Mouse (Mus musculus): ENCODE measurements around the gene Traf3ip1. TPM values are rescaled to one million over a fixed set of nuclear protein-coding genes. Genes with fewer than 3 reads are reported as not detected.
"Not testable (repeated sequence)": the region's sequence is repeated elsewhere in the genome, so short reads cannot be mapped to it uniquely, and the experiment has no call there.

Traf3ip1 gene
- polyA plus RNA-seq, 1 experiment from 2014 or later = 4.3 TPM

- 30% methylated on average over 7 of the region's 7 CpGs for WGBS (ENCODE audit: insufficient replicate concordance)
- Histone ChIP-seq H3K9ac (ENCODE audit: low read depth, low read length) (no peak overlapping the region), H3K9me3 (replicated peaks; ENCODE audit: control insufficient read depth, low read length) (no peaks in the 10 kb centered on the region), H3K4me3 (ENCODE audit: low read depth, low read length) (peak overlapping the region; percentile 72), H3K4me1 (ENCODE audit: control insufficient read depth, insufficient read depth, low read length) (peaks cover 42% of the 10 kb centered on the region), H3K27ac (ENCODE audit: low read depth, low read length) (no peak overlapping the region), H3K27me3 (ENCODE audit: control insufficient read depth, insufficient read depth, low read length) (no peaks in the 10 kb centered on the region), H3K36me3 (ENCODE audit: control insufficient read depth, insufficient read depth, low read length) (no peaks in the 10 kb centered on the region), H3K4me2 (peak overlapping the region; percentile 95)
- ATAC-seq (replicated peaks; ENCODE audit: insufficient number of reproducible peaks, low FRiP score, low TSS enrichment) = no peak
These were observed 34.4 kb upstream of the Traf3ip1 start for GRCm38 (mm10) chr1:91460069-91460468.

DNA sequence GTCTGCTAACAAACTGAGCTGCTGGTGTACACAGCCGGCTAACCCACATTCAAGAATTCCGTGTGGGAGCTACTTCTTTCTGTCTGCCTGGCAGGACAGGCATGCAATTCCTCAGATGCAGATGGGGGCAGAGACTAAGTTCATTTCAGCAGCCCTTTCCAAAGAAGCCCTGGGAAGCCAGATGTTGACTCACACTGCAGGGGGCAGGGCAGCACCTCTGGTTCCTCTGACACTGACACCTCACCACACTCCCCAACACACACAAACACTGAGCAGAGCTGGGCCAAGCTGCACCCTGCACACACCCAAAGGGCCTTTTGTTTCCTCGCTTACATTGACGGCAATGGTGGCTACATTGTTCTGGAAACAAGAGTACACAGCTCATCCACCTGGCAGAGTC is 33.9 kb upstream of the Traf3ip1 start:
- ATAC-seq (replicated peaks; ENCODE audit: insufficient number of reproducible peaks, low FRiP score, low TSS enrichment) = no peak
- no peak overlapping the region for H3K4me2 ChIP-seq
- no peak overlapping the region for H3K4me3 ChIP-seq (ENCODE audit: low read depth, low read length)
- H3K9ac ChIP-seq (ENCODE audit: low read depth, low read length) = no peak overlapping the region
- WGBS (ENCODE audit: insufficient replicate concordance) = 27% methylated on average over 4 of the region's 4 CpGs
- no peaks in the 10 kb centered on the region for H3K27me3 ChIP-seq (ENCODE audit: control insufficient read depth, insufficient read depth, low read length)
- H3K9me3 ChIP-seq (replicated peaks; ENCODE audit: control insufficient read depth, low read length) = no peaks in the 10 kb centered on the region
- H3K4me1 ChIP-seq (ENCODE audit: control insufficient read depth, insufficient read depth, low read length) = peaks cover 42% of the 10 kb centered on the region
- H3K36me3 ChIP-seq (ENCODE audit: control insufficient read depth, insufficient read depth, low read length) = no peaks in the 10 kb centered on the region
- H3K27ac ChIP-seq (ENCODE audit: low read depth, low read length) = no peak overlapping the region

DNA sequence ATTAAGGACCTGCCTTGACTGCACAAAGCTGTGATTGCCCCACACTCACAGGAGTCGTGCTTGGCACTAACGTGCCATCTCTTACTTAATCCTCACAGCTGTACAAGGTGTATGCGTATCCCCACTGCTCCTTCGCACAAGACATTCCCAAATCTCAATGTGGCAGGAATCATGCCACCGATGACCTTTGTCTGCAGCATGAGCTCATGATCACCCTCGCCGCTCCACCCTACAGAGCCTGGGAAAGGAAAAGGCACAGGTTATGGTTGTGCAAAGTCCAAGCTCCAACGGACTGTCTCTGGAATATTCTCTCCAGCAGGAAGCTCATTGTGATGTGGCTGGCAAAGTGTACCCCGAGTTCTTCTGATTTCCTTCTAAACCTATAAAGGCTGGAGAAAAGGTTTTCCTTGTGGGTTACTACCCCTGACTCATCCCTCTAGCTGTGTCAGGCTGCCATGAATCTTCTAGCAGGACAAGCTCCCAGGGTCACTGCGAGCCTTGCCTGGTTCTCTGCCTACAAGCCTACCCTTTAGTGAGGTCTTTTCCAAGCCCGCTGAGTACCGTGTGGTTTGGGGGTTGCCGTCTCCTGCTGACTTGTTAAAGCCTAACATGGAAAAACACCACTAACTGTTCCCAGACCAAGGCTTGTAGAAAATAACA is 31.0 kb upstream of the Traf3ip1 start:
- Histone ChIP-seq H3K27ac (ENCODE audit: low read depth, low read length) (no peak overlapping the region), H3K4me2 (no peak overlapping the region), H3K9me3 (replicated peaks; ENCODE audit: control insufficient read depth, low read length) (no peaks in the 10 kb centered on the region), H3K4me3 (ENCODE audit: low read depth, low read length) (no peak overlapping the region), H3K27me3 (ENCODE audit: control insufficient read depth, insufficient read depth, low read length) (no peaks in the 10 kb centered on the region), H3K4me1 (ENCODE audit: control insufficient read depth, insufficient read depth, low read length) (peaks cover 22% of the 10 kb centered on the region), H3K9ac (ENCODE audit: low read depth, low read length) (no peak overlapping the region), H3K36me3 (ENCODE audit: control insufficient read depth, insufficient read depth, low read length) (no peaks in the 10 kb centered on the region)
- 84% methylated on average over 13 of the region's 13 CpGs for WGBS (ENCODE audit: insufficient replicate concordance)
- no peak for ATAC-seq (replicated peaks; ENCODE audit: insufficient number of reproducible peaks, low FRiP score, low TSS enrichment)

GRCm38 (mm10) chr1:91464436-91464835 is 30.0 kb upstream of the Traf3ip1 start:
- Histone ChIP-seq H3K27ac (ENCODE audit: low read depth, low read length) (no peak overlapping the region), H3K4me2 (no peak overlapping the region), H3K4me1 (ENCODE audit: control insufficient read depth, insufficient read depth, low read length) (peaks cover 17% of the 10 kb centered on the region), H3K9me3 (replicated peaks; ENCODE audit: control insufficient read depth, low read length) (no peaks in the 10 kb centered on the region), H3K9ac (ENCODE audit: low read depth, low read length) (no peak overlapping the region), H3K27me3 (ENCODE audit: control insufficient read depth, insufficient read depth, low read length) (no peaks in the 10 kb centered on the region), H3K4me3 (ENCODE audit: low read depth, low read length) (no peak overlapping the region), H3K36me3 (ENCODE audit: control insufficient read depth, insufficient read depth, low read length) (no peaks in the 10 kb centered on the region)
- WGBS (ENCODE audit: insufficient replicate concordance) = 62% methylated on average over 5 of the region's 5 CpGs
- ATAC-seq (replicated peaks; ENCODE audit: insufficient number of reproducible peaks, low FRiP score, low TSS enrichment) = no peak

- Histone ChIP-seq H3K36me3 (ENCODE audit: control insufficient read depth, insufficient read depth, low read length) (no peaks in the 10 kb centered on the region), H3K27me3 (ENCODE audit: control insufficient read depth, insufficient read depth, low read length) (no peaks in the 10 kb centered on the region), H3K4me2 (no peak overlapping the region), H3K4me3 (ENCODE audit: low read depth, low read length) (no peak overlapping the region), H3K4me1 (ENCODE audit: control insufficient read depth, insufficient read depth, low read length) (peaks cover 12% of the 10 kb centered on the region), H3K9me3 (replicated peaks; ENCODE audit: control insufficient read depth, low read length) (no peaks in the 10 kb centered on the region), H3K9ac (ENCODE audit: low read depth, low read length) (no peak overlapping the region), H3K27ac (ENCODE audit: low read depth, low read length) (no peak overlapping the region)
- 3% methylated on average over 1 of the region's 1 CpGs for WGBS (ENCODE audit: insufficient replicate concordance)
- no peak for ATAC-seq (replicated peaks; ENCODE audit: insufficient number of reproducible peaks, low FRiP score, low TSS enrichment)
These were observed 29.2 kb upstream of the Traf3ip1 start for GRCm38 (mm10) chr1:91465244-91465643.

GRCm38 (mm10) chr1:91466186-91466585 is 28.3 kb upstream of the Traf3ip1 start:
- Histone ChIP-seq H3K27ac (ENCODE audit: low read depth, low read length) (no peak overlapping the region), H3K4me2 (no peak overlapping the region), H3K27me3 (ENCODE audit: control insufficient read depth, insufficient read depth, low read length) (no peaks in the 10 kb centered on the region), H3K36me3 (ENCODE audit: control insufficient read depth, insufficient read depth, low read length) (no peaks in the 10 kb centered on the region), H3K9me3 (replicated peaks; ENCODE audit: control insufficient read depth, low read length) (no peaks in the 10 kb centered on the region), H3K9ac (ENCODE audit: low read depth, low read length) (no peak overlapping the region), H3K4me1 (ENCODE audit: control insufficient read depth, insufficient read depth, low read length) (peaks cover 12% of the 10 kb centered on the region), H3K4me3 (ENCODE audit: low read depth, low read length) (no peak overlapping the region)
- no peak for ATAC-seq (replicated peaks; ENCODE audit: insufficient number of reproducible peaks, low FRiP score, low TSS enrichment)
- 83% methylated on average over 6 of the region's 6 CpGs for WGBS (ENCODE audit: insufficient replicate concordance)

DNA sequence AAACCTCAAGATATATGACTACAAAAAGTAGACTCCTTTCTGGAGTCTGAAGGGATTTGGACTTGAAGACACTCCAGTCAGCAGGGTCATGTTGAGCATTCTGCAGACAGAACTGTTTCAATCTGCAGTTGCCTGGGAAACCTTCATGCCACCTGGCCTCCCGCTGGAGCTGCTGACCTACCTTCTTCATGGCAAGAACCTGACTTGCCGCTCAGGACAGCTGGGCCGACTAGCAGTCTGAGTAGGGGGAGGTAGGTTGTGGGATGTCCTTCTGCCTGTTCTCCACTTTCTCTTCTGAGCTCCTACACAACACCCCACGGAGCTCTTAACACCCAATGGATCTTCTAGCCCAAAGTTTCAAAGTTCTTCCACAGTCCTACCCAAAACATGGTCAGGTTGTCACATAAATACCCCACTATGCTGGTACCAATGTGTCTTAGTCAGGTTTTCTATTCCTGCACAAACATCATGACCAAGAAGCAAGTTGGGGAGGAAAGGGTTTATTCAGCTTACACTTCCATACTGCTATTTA is 24.5 kb upstream of the Traf3ip1 start:
- Histone ChIP-seq H3K9me3 (replicated peaks; ENCODE audit: control insufficient read depth, low read length) (no peaks in the 10 kb centered on the region), H3K9ac (ENCODE audit: low read depth, low read length) (no peak overlapping the region), H3K36me3 (ENCODE audit: control insufficient read depth, insufficient read depth, low read length) (no peaks in the 10 kb centered on the region), H3K27ac (ENCODE audit: low read depth, low read length) (no peak overlapping the region), H3K27me3 (ENCODE audit: control insufficient read depth, insufficient read depth, low read length) (no peaks in the 10 kb centered on the region), H3K4me1 (ENCODE audit: control insufficient read depth, insufficient read depth, low read length) (peaks cover 9% of the 10 kb centered on the region), H3K4me3 (ENCODE audit: low read depth, low read length) (no peak overlapping the region), H3K4me2 (no peak overlapping the region)
- ATAC-seq (replicated peaks; ENCODE audit: insufficient number of reproducible peaks, low FRiP score, low TSS enrichment) = no peak
- 87% methylated on average over 4 of the region's 4 CpGs for WGBS (ENCODE audit: insufficient replicate concordance)

GRCm38 (mm10) chr1:91478145-91478544 is 16.3 kb upstream of the Traf3ip1 start:
- not testable (repeated sequence) for H3K9ac ChIP-seq (ENCODE audit: low read depth, low read length)

DNA sequence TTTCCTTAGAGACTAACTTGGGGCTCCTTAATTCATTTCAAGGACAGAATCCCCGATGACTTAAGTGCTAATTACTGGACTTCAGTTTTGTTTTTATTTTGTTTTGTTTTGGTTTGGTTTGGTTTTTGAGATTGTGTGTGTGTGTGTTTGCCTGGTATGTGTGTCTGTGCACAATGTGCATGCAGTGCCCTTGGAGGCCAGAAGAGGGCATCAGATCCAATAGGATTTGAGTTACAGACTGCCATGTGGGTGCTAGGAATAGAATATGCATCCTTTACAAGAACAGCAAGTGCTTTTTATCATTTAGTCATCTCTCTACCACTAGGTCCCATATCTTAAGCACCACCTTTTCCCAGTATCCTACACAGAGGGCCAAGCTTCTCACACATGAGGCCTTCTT is 15.5 kb upstream of the Traf3ip1 start:
- Histone ChIP-seq H3K27ac (ENCODE audit: low read depth, low read length) (no peak overlapping the region), H3K4me2 (no peak overlapping the region), H3K9ac (ENCODE audit: low read depth, low read length) (no peak overlapping the region), H3K27me3 (ENCODE audit: control insufficient read depth, insufficient read depth, low read length) (no peaks in the 10 kb centered on the region), H3K4me1 (ENCODE audit: control insufficient read depth, insufficient read depth, low read length) (no peaks in the 10 kb centered on the region), H3K4me3 (ENCODE audit: low read depth, low read length) (no peak overlapping the region), H3K9me3 (replicated peaks; ENCODE audit: control insufficient read depth, low read length) (no peaks in the 10 kb centered on the region), H3K36me3 (ENCODE audit: control insufficient read depth, insufficient read depth, low read length) (no peaks in the 10 kb centered on the region)
- ATAC-seq (replicated peaks; ENCODE audit: insufficient number of reproducible peaks, low FRiP score, low TSS enrichment) = no peak
- WGBS (ENCODE audit: insufficient replicate concordance) = 84% methylated on average over 1 of the region's 1 CpGs

More at GRCm38 (mm10) chr1:91478145-91478544, 16.3 kb upstream of the Traf3ip1 start:
- not testable (repeated sequence) for H3K4me3 ChIP-seq (ENCODE audit: low read depth, low read length); H3K4me2 ChIP-seq; H3K9me3 ChIP-seq (replicated peaks; ENCODE audit: control insufficient read depth, low read length); ATAC-seq (replicated peaks; ENCODE audit: insufficient number of reproducible peaks, low FRiP score, low TSS enrichment); H3K27me3 ChIP-seq (ENCODE audit: control insufficient read depth, insufficient read depth, low read length); H3K27ac ChIP-seq (ENCODE audit: low read depth, low read length); H3K36me3 ChIP-seq (ENCODE audit: control insufficient read depth, insufficient read depth, low read length); H3K4me1 ChIP-seq (ENCODE audit: control insufficient read depth, insufficient read depth, low read length)
- 85% methylated on average over 9 of the region's 13 CpGs for WGBS (ENCODE audit: insufficient replicate concordance)

Measured in heart, embryonic 11.5 days (tissue).